Mouse (Mus musculus): ENCODE measurements around the gene Zfp120.
"Not testable (repeated sequence)": the region's sequence is repeated elsewhere in the genome, so short reads cannot be mapped to it uniquely, and the experiment has no call there.

Gene Zfp120

GRCm38 (mm10) chr2:150136435-150136897 is at the start of gene Zfp120:
TSS of gene Zfp120 (minus strand) at chr2:150136708.
- in situ Hi-C loops (cut with MboI): loop anchor here (10.0 to 25.0 kb wide), 2 partner anchors 538 to 776 kb away; partner anchors contain the start of genes Abhd12 and Gins1

GRCm38 (mm10) chr2:150181570-150181999 is 45.1 kb upstream of the Zfp120 start, which contains the start of gene Gm14139:
TSS of gene Gm14139 (plus strand) at chr2:150181755.
- in situ Hi-C loops (cut with MboI): not testable (repeated sequence)

GRCm38 (mm10) chr2:150181046-150181445 is 44.5 kb upstream of the Zfp120 start:
- in situ Hi-C loops (cut with MboI): not testable (repeated sequence)

GRCm38 (mm10) chr2:150179579-150179978 is 43.1 kb upstream of the Zfp120 start, which contains the start of gene Gm10770:
TSS of gene Gm10770 (minus strand) at chr2:150179679.
- in situ Hi-C loops (cut with MboI): not testable (repeated sequence)

- in situ Hi-C loops (cut with MboI): no loop called here
Measured at GRCm38 (mm10) chr2:150173833-150174232, 37.3 kb upstream of the Zfp120 start.

- in situ Hi-C loops (cut with MboI): no loop called here
Measured at GRCm38 (mm10) chr2:150166703-150167102, 30.2 kb upstream of the Zfp120 start.

GRCm38 (mm10) chr2:150132773-150133172 is 3.7 kb downstream of the Zfp120 start:
- in situ Hi-C loops (cut with MboI): loop anchor here (10.0 to 25.0 kb wide), 2 partner anchors 542 to 780 kb away; partner anchors contain the start of genes Abhd12 and Gins1

- in situ Hi-C loops (cut with MboI): loop anchor here (10.0 to 25.0 kb wide), 2 partner anchors 543 to 780 kb away; partner anchors contain the start of genes Abhd12 and Gins1
Measured at GRCm38 (mm10) chr2:150132002-150132401, 4.5 kb downstream of the Zfp120 start.

- in situ Hi-C loops (cut with MboI): no loop called here
Measured at GRCm38 (mm10) chr2:150111247-150111912, 25.1 kb downstream of the Zfp120 start.

GRCm38 (mm10) chr2:150099618-150100017 is 36.9 kb downstream of the Zfp120 start:
- in situ Hi-C loops (cut with MboI): not testable (repeated sequence)
